Mouse (Mus musculus) forebrain, embryonic 14.5 days (tissue): ENCODE results near the gene Gm19402. TPM values are rescaled to one million over a fixed set of nuclear protein-coding genes. Genes with fewer than 3 reads are reported as not detected.

ENCODE experiments used
- ATAC-seq: fragments of 200-750 bp; cut with Nextera tagmentation; 2 replicates; pipeline ENCODE4 v1.8.0; 2017; ENCODE audit warnings: mild to moderate bottlenecking, moderate library complexity
- DNase-seq: peaks from one replicate; pipeline ENCODE4 v3.0.0-alpha.2; 2015; ENCODE audit warnings: low spot score
- H3K27ac ChIP-seq: fragments of 300-500 bp; sonication (generic); 2 replicates; pipeline ENCODE4 v1.5.1; 2014; ENCODE audit warnings: low read depth, mild to moderate bottlenecking, control low read depth, low read length, moderate library complexity
- H3K27me3 ChIP-seq: fragments of 300-500 bp; sonication (generic); replicated peaks from 2 replicates; pipeline ENCODE4 v1.6.1; 2014; ENCODE audit warnings: low read length, control low read depth, mixed read lengths; ENCODE audit not compliant: control insufficient read depth, insufficient read depth
- H3K36me3 ChIP-seq: fragments of 300-500 bp; sonication (generic); 2 replicates; pipeline ENCODE4 v1.6.1; 2014; ENCODE audit warnings: low read length, control low read depth; ENCODE audit not compliant: control insufficient read depth, insufficient read depth
- H3K4me1 ChIP-seq: fragments of 300-500 bp; sonication (generic); 2 replicates; pipeline ENCODE4 v1.6.1; 2014; ENCODE audit warnings: antibody characterized with exemption, low read length, control low read depth; ENCODE audit not compliant: control insufficient read depth, insufficient read depth
- H3K4me2 ChIP-seq: fragments of 300-500 bp; sonication (generic); 2 replicates; pipeline ENCODE4 v1.6.1; 2014; ENCODE audit warnings: mild to moderate bottlenecking, control low read depth, low read length
- H3K4me3 ChIP-seq: fragments of 300-500 bp; sonication (generic); 2 replicates; pipeline ENCODE4 v1.5.1; 2014; ENCODE audit warnings: low read depth, low read length, control low read depth
- H3K9ac ChIP-seq: fragments of 300-500 bp; sonication (generic); 2 replicates; pipeline ENCODE4 v1.6.1; 2014; ENCODE audit warnings: mild to moderate bottlenecking, low read length, control low read depth, moderate library complexity
- H3K9me3 ChIP-seq: fragments of 300-500 bp; sonication (generic); replicated peaks from 2 replicates; pipeline ENCODE4 v1.6.1; 2016; ENCODE audit warnings: low read length, control low read depth, mixed read lengths; ENCODE audit not compliant: control insufficient read depth
- WGBS: fragments of 180-500 bp; shearing (Covaris S2); extraction: QIAGEN DNeasy Blood & Tissue Kit; methylation state at CpG from one replicate; pipeline ENCODE4 v1.1.7; 2014; 5-methylcytosine and 5-hydroxymethylcytosine counted together
- microRNA counts: library from miRNA; unstranded; fragments of <30 nt; microRNA quantifications from one replicate; lab custom pipeline; 2016
- microRNA-seq: library from miRNA; unstranded; fragments of <30 nt; microRNA quantifications from one replicate; pipeline ENCODE4, GENCODE M21; 2016
- polyA plus RNA-seq: library from polyadenylated mRNA; unstranded; fragments of >200 nt; fragmentation: Nextera tagmentation; extraction: Ambion mirVana; gene quantifications from 2 replicates; pipeline ENCODE4 v1.2.1, GENCODE M21; 2014

The Gm19402 gene
- polyA plus RNA-seq, 1 experiment from 2014 or later: not detected

DNA sequence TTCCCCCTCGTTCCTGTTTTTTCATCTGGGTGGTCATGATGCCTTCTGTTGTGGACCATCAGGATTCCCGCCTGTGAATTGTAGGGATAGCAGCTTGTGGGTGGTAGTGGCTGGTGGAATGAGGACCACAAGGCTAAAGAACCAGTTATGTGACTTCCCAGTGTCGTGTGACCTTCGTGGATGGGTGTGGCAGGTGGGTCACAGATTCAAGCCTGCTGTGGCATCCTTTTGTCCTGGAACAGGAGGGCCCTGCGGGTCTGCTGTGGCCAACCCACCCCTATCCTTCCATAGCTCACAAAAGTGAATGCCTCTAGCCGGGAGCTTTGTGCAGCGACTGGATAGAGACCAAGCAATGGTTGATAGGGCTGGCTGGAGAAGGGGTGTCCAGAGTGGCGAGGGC lies 42.7 kb downstream of the Gm19402 start:
- no peak overlapping the region for H3K4me3 ChIP-seq
- H3K9ac ChIP-seq: no peak overlapping the region
- H3K4me1 ChIP-seq: no peaks in the 10 kb centered on the region
- no peak for ATAC-seq
- DNase-seq: no peak
- H3K4me2 ChIP-seq: no peak overlapping the region
- 84% methylated on average over 8 of the region's 8 CpGs for WGBS
- H3K36me3 ChIP-seq: peaks cover 40% of the 10 kb centered on the region
- H3K9me3 ChIP-seq: no peaks in the 10 kb centered on the region
- H3K27ac ChIP-seq: no peak overlapping the region
- H3K27me3 ChIP-seq: no peaks in the 10 kb centered on the region

DNA sequence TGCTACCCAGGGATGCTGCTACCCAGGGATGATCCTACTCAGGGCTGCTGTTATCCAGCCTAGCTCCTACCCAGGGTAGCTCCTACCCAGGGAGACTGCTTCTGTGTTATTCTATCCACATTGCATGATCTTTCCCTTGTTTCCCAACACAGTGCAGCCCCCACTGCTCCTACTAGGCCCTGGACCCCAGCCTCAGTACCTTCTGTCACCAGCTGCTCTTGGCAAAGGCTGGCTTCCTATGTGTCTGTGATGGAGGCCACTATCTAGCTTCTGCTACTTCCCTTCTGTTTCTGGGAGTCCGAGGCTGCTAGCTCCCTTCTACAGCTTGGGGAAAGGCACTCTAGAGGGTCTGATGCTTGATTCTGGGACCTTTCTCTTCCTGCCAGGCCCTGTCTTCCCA lies 43.1 kb downstream of the Gm19402 start:
- DNase-seq (peak; percentile 22), ATAC-seq (peak; percentile 33; the same call in 1 of the 2 replicates)
- Histone ChIP-seq H3K9ac (no peak overlapping the region), H3K9me3 (no peaks in the 10 kb centered on the region), H3K4me3 (no peak overlapping the region), H3K27me3 (no peaks in the 10 kb centered on the region), H3K36me3 (peaks cover 44% of the 10 kb centered on the region), H3K4me1 (no peaks in the 10 kb centered on the region), H3K4me2 (no peak overlapping the region), H3K27ac (no peak overlapping the region)
- WGBS: 74% methylated on average over 1 of the region's 1 CpGs

DNA sequence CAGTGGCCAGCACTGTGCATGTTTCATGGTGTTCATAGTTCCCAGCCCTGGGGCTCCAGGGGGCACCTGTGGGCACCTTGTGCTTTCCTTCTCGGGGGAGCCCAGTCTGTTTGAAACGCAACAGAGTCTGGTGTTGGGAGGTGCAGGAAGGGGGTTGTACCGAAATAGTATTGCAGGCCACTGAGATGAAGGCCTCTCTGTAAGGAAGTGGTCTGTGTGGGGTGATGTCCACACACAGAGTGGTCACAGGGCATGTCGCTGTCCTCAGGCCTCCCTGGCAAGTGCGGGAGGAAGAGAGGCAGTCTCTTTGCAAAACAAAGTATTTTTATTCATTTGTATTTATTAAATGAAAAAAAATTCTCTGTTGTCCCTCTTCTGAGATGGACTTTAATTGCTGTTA lies 45.0 kb downstream of the Gm19402 start:
- peaks cover 63% of the 10 kb centered on the region for H3K36me3 ChIP-seq

GRCm38 (mm10) chr10:77643160-77643559 lies 47.4 kb downstream of the Gm19402 start:
- no peaks in the 10 kb centered on the region for H3K9me3 ChIP-seq
- peaks cover 81% of the 10 kb centered on the region for H3K36me3 ChIP-seq
- WGBS: 84% methylated on average over 7 of the region's 7 CpGs
- H3K4me2 ChIP-seq: no peak overlapping the region
- no peaks in the 10 kb centered on the region for H3K4me1 ChIP-seq
- no peak for ATAC-seq
- H3K4me3 ChIP-seq: no peak overlapping the region
- no peak overlapping the region for H3K9ac ChIP-seq
- no peak for DNase-seq
- no peaks in the 10 kb centered on the region for H3K27me3 ChIP-seq
- H3K27ac ChIP-seq: no peak overlapping the region

More for the DNA sequence above, 45.0 kb downstream of the Gm19402 start:
- no peaks in the 10 kb centered on the region for H3K27me3 ChIP-seq
- ATAC-seq (no peak), DNase-seq (no peak)
- no peak overlapping the region for H3K9ac ChIP-seq
- 97% methylated on average over 5 of the region's 5 CpGs for WGBS
- no peaks in the 10 kb centered on the region for H3K9me3 ChIP-seq
- no peaks in the 10 kb centered on the region for H3K4me1 ChIP-seq
- no peak overlapping the region for H3K4me2 ChIP-seq
- H3K4me3 ChIP-seq: no peak overlapping the region
- H3K27ac ChIP-seq: no peak overlapping the region

MicroRNA genes within 50 kb of the gene (microRNA counts, 519-probe panel; counts per million panel counts)
- microRNA mmu-miR-1930 (lab: Ali Mortazavi, UCI): not detected

Small RNA genes within 50 kb of the gene (microRNA-seq; reads per million reads assigned to microRNA genes)
- 9.1 reads per million, percentile 33 among the genes with 10 or more reads in this experiment for gene Mir1930

Other genes starting within 250 kb of the Gm19402 start
- gene Fam207a, start 175.0 kb downstream of the Gm19402 start, polyA plus RNA-seq: 33.8 and 36.9 TPM in 2 replicates
- gene Itgb2, start 160.5 kb downstream of the Gm19402 start, polyA plus RNA-seq: 0.67 and 0.89 TPM in 2 replicates
- 74.1 and 85.5 TPM in 2 replicates for gene Pttg1ip, start 109.0 kb downstream of the Gm19402 start, polyA plus RNA-seq
- 277 and 308 TPM in 2 replicates for gene Sumo3, start 84.7 kb downstream of the Gm19402 start, polyA plus RNA-seq
- gene Gm49325, start 84.6 kb downstream of the Gm19402 start, polyA plus RNA-seq: 1.7 and 16.2 TPM in 2 replicates
- 72.6 and 73.6 TPM in 2 replicates for gene Ube2g2, start 68.5 kb downstream of the Gm19402 start, polyA plus RNA-seq
- 0.45 and 0.55 TPM in 2 replicates for gene Tspear, start 4.2 kb downstream of the Gm19402 start, polyA plus RNA-seq
- gene Gm9508, start 6.5 kb upstream of the Gm19402 start, polyA plus RNA-seq: not detected in 2 replicates
- not detected in 2 replicates for gene Gm10272, start 15.9 kb upstream of the Gm19402 start, polyA plus RNA-seq
- not detected in 2 replicates for gene Gm10024, start 20.7 kb upstream of the Gm19402 start, polyA plus RNA-seq
- gene Gm10142, start 25.1 kb upstream of the Gm19402 start, polyA plus RNA-seq: not detected in 2 replicates
- gene Krtap12-1, start 29.8 kb upstream of the Gm19402 start, polyA plus RNA-seq: not detected in 2 replicates
- gene Gm10100, start 35.7 kb upstream of the Gm19402 start, polyA plus RNA-seq: not detected in 2 replicates
- gene Gm18596, start 51.9 kb upstream of the Gm19402 start, polyA plus RNA-seq: not detected in 2 replicates
- not detected in 2 replicates for gene Gm9736, start 60.6 kb upstream of the Gm19402 start, polyA plus RNA-seq
- not detected in 2 replicates for gene Gm3233, start 68.9 kb upstream of the Gm19402 start, polyA plus RNA-seq
- not detected in 2 replicates for gene Gm3238, start 80.6 kb upstream of the Gm19402 start, polyA plus RNA-seq
- not detected in 2 replicates for gene Gm7138, start 86.2 kb upstream of the Gm19402 start, polyA plus RNA-seq
- gene Gm3250, start 91.8 kb upstream of the Gm19402 start, polyA plus RNA-seq: not detected in 2 replicates
- not detected in 2 replicates for gene Gm7137, start 97.4 kb upstream of the Gm19402 start, polyA plus RNA-seq
- not detected in 2 replicates for gene Gm9639, start 104.3 kb upstream of the Gm19402 start, polyA plus RNA-seq
- gene Gm19668, start 108.4 kb upstream of the Gm19402 start, polyA plus RNA-seq: not detected in 2 replicates
- not detected in 2 replicates for gene Gm9507, start 121.1 kb upstream of the Gm19402 start, polyA plus RNA-seq
- not detected in 2 replicates for gene Gm2696, start 123.9 kb upstream of the Gm19402 start, polyA plus RNA-seq
- gene Krtap10-4, start 136.3 kb upstream of the Gm19402 start, polyA plus RNA-seq: not detected in 2 replicates
- gene Krtap10-10, start 145.2 kb upstream of the Gm19402 start, polyA plus RNA-seq: not detected in 2 replicates
- not detected in 2 replicates for gene Gm36176, start 156.0 kb upstream of the Gm19402 start, polyA plus RNA-seq
- gene Gm10318, start 162.1 kb upstream of the Gm19402 start, polyA plus RNA-seq: not detected in 2 replicates
- not detected in 2 replicates for gene Gm3285, start 171.2 kb upstream of the Gm19402 start, polyA plus RNA-seq
- gene Lrrc3, start 211.8 kb upstream of the Gm19402 start, polyA plus RNA-seq: 6.4 and 8.4 TPM in 2 replicates